Mouse (Mus musculus): ENCODE results near the gene A730015C16Rik.

The A730015C16Rik gene

DNA sequence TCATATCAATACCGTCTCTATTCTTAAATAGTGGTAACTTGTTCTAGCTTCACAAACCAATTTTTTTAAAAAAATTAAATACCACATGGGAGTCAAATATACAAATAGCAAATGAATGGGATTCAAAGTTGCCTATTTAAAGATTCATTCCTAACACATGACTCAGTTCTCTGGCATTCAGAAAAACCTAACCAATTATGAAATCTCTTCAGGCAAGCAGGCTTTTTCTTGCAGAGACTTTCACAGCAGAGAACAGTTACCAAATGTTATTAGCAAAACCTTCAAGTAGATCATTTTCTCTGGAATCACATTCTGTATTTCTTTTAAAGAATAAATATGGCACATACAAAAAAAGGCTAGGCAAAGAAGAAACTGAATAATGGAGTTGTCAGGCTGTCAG lies 17.7 kb downstream of the A730015C16Rik start:
- no peak for DNase-seq (ENCODE audit: low spot score in 2 of 2)

DNA sequence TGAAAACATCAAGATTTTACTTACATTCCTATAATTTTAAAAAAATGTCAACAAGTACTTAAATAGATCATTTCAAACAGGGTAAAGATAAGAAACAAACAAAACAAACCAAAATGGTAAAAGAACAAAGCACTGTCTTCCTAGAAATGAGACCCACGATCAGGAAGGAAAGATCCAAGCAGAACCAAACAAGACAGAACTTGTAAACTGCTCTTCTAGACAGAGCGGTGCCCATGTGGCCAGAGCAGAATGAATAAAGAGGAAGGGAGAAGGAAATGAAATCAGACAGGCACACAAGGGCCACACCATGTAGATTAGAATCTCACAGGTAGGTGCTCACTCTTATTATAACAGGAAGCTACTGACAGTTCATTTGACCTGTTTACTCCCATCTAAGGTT lies 21.8 kb downstream of the A730015C16Rik start:
- DNase-seq (ENCODE audit: low spot score in 2 of 2), result no peak

DNA sequence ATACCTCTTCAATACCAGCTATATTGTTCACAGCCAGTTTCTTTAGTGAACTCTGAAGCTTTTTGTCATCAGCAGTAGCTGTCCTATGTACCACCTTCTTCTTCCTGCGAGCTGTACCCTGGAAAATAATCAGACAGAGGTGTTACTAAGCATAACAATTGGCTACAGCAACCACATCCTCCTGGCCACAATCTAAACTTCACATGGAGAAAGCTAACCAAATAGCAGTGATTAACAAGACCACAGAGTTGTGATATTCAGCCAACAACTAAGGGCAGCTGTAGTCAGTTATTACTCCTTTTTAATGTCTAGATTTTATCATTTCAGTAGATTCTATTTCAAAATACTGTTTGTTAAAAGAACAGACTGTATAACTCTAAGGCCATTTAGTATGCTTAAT lies 22.3 kb downstream of the A730015C16Rik start:
- DNase-seq (ENCODE audit: low spot score in 2 of 2), result no peak

DNA sequence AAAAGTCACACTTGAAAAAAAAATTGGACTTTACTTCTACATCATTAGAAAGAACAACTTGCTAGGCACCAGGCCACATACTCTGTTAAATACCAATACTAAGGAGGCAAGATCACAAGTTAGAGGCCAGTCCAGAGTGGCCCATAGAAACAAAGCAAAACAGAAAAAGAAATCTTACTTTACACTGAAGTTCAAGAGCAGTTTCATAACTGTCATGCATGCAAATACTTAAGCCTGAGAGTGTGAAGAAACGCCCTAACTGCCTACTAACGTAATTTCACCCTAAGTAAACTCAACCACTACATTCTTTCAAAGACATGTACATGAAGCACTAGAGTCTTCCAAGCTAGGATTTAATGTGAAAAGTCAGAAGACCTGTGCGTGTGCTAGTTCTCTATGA lies 22.7 kb downstream of the A730015C16Rik start:
- DNase-seq (ENCODE audit: low spot score in 2 of 2), result no peak

DNA sequence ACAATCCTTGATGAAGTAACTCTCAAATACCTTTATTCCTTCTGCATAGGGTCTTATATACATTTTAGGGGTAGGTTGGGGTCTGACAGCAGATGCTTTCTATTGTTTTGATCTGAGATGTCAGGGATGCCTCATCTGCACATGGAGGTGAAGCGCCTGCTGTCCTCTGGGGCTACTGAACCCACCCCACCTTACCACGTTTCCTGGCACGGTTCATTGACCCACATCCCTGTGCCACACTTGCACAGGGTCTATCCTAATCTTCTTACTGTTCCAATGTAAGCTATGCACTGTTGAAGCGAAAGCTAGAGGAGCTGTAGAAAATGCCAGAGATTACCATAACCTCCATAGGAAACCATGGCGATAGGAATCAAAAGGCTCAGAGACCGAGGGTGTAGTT lies 36.9 kb downstream of the A730015C16Rik start:
- DNase-seq (ENCODE audit: low spot score in 2 of 2), result no peak

GRCm38 (mm10) chr4:108811142-108811541 lies 37.3 kb downstream of the A730015C16Rik start:
- DNase-seq (ENCODE audit: low spot score in 2 of 2), result no peak

- DNase-seq (ENCODE audit: low spot score in 2 of 2), result no peak
These were observed 44.9 kb downstream of the A730015C16Rik start for GRCm38 (mm10) chr4:108803535-108803934.

GRCm38 (mm10) chr4:108798083-108798830 lies 50.2 kb downstream of the A730015C16Rik start:
- DNase-seq (ENCODE audit: low spot score in 2 of 2), result peak; percentile 47 to 73

All from spleen, postnatal 4 days (tissue).